Mouse (Mus musculus): ENCODE measurements around the gene Tshz2. TPM values are rescaled to one million over a fixed set of nuclear protein-coding genes. Genes with fewer than 3 reads are reported as not detected.

The Tshz2 gene
- total RNA-seq, 2 experiments from 2014 or later, result 9.4 to 11.5 TPM

DNA sequence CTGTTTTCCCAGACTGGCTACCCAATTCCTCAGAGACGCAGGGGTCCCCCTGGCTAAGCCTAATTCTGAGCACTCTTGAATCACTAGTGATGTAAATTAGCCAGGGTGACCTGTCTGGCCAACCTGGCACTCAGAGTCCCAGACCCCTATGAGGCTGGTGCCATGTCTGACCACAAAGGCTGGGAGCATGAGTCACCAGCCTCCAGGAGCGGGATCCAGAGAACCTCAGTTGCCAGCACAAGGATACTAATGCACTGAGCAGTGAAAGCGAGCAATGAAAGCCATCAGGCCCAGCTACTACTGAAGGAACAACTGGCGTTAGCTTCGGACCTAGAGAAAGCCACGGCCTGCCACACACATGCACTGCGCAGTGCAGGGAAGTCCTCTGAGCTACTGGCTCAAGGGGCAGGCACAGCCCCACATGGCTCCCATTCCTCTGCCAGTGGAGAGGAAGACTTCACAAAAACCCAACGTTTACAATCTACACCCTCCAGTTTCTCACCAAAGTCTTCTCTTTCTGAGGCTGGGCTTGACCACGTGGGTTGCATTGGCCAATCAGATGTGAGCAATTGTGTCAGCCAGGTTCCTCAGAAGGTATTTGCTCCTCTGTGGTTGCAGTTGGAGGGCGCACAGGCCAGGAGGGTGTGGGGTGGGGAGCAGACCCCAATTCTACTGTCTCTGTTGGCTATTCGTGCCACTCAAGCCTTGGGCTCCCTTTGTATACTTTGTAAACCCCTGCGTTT lies 409.8 kb downstream of the Tshz2 start:
- DNase-seq (ENCODE audit: low spot score), result no peak

DNA sequence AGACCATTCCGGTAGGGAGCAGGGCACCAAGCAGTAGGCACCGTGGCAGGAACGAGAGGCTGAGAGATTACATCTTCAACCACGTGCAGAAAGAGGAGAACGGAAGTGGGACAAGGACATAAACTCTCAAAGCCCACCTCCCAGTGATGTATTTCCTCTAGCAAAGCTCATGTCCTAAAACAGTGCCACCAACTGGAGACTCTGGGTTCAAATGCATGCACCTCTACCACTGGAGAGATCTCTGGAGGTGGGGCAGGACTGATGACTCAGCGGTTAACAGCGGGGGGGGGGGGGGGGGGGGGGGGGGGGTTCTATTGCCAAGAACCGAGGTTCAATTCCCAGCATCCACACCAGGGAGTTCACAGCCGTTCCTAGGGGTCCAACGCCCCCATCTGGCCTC lies 410.5 kb downstream of the Tshz2 start:
- no peak for DNase-seq (ENCODE audit: low spot score)

DNA sequence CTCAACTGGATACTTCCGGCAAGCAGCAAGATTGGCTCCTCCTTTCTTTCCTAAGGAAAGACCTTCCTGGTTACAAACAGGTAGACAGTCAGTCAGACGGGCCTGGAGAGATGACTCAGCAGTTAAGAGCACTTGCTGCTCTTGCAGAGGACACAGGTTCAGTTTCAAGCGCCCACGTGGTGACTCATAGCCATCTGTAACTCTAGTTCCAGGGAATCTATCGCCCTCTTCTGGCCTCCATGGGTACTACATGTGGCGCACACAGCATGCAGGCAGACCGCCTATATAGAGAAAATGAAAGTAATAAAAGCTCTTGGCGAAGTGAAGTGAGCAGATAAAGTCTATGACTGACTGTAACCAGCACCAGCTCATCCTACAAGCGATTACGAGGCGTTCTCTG lies 413.1 kb downstream of the Tshz2 start:
- no peak for DNase-seq (ENCODE audit: low spot score)

DNA sequence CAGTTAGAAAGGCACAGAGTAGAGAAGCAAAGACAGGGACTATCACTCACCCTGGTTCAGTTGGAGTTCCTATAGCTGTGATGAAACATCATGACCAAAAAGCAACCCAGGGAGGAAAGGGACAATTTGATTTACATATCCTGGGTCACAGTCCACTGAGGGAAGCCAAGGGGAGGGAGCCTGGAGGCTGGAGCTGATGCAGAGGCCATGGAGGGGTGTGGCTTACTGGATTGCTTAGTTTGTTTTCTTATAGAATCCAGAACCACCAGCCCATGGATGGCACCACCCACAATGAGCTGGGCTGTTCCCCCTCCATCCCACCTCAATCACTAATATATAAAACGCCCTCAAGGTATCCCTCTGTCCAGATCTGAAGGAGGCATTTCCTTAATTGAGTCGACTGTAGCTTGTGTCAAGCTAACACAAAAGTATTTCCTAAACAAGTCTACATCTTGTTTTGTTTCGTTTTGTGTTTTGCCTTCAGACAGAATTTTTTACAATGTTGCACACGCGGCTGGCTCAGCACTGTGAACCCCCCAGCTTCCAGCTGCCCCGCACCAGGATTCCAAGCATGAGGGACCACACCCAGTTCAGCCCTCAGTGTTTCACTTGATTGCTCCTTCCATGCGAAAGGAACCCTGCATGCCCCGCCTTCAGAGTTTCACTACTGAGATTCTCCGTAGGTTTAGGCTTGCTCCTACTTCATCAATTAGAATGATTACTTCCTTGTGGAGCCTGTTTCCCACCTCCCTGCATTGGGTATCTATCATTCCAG lies 413.7 kb downstream of the Tshz2 start:
- DNase-seq (ENCODE audit: low spot score), result no peak

DNA sequence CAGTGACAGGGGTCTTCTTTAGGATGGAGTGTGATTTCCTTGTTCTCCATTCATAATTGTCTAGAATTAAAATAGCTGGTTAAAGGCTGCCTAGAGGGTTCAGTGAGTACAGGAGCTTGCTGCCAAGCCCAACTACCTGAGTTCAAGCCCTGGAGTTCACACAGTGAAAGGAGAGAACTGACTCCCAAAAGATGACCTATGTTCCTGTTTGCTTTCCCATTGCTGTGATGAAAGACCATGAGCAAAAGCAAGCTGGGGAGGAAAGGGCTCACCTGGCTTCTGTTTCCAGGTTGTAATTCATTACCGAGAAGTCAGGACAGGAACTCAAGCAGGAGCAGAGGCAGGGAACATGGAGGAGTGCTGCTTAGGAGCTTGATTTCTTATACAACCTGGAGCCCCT lies 416.0 kb downstream of the Tshz2 start:
- DNase-seq (ENCODE audit: low spot score), result no peak

DNA sequence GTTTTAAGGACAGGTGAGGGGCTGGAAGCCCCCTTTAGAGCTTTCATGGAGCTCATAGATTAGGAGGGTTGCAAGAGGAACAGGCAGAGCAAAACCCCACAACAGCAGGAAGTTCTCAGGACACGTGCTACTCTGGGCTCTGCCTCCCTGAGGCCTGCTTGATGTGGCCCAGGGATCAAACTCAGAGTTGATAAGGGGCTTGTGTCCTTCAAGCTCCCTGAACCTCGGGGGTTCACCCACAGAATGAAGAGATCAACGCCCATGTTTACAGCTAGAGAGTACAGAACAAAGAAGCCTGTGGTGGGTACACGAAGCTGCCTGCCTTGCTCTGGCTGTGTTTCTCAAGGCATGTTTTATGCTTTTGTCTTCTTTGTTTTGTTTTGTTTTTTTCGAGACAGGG lies 417.8 kb downstream of the Tshz2 start:
- no peak for DNase-seq (ENCODE audit: low spot score)

DNA sequence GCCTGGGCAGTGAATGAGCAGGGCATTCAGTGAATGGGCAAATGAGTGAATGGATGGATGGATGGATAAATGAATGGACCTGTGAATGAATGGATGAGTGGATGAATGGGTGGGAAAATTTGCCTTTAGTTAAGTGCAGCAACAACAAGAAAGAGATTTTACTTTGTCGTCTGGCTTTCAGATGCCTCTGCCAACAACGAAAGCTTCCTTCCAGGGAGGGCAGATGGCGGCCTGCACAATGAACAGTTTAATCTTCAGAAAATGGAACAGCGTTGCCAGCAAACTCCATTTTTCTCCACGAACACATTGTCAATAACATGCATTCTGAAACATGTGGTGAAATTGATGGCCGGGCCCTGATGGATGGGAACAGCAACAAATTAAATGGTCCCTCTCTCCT lies 418.6 kb downstream of the Tshz2 start:
- DNase-seq (ENCODE audit: low spot score), result no peak

DNA sequence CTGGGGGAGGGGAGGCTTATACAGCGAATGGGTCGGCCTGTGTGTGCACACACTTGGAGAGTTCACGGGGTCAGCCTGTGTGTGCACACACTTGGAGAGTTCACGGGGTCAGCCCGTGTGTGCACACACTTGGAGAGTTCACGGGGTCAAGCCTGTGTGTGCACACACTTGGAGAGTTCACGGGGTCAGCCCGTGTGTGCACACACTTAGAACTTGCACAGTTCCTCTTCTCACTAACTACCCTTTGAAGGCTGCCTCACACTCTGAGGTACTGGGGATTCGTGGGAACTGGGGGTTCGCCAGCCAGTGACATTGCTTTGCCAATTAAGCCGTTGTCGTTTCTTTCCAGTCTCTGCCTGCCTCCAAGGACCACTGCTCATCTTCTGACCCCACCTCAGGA lies 422.1 kb downstream of the Tshz2 start:
- DNase-seq (ENCODE audit: low spot score), result no peak

DNA sequence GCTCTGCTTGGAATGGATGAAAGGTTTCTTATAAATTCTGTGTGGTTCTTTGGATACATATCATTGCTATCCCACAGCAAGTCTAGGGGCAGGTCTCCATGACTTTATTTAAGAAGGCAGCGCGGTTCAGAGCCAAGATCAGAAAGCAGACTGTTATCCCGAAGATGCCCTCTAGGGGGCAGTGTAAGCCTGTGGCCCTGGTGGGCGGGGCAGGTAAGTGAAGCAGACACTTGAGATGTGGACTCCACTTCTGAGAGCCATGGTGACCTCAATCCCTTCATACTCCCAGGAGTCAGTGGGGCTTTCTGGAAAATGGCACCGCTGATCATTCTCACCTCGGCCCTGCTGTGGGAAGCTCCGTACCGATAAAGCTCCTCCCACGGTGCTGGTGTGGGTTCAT lies 422.6 kb downstream of the Tshz2 start:
- DNase-seq (ENCODE audit: low spot score), result peak; percentile 66

DNA sequence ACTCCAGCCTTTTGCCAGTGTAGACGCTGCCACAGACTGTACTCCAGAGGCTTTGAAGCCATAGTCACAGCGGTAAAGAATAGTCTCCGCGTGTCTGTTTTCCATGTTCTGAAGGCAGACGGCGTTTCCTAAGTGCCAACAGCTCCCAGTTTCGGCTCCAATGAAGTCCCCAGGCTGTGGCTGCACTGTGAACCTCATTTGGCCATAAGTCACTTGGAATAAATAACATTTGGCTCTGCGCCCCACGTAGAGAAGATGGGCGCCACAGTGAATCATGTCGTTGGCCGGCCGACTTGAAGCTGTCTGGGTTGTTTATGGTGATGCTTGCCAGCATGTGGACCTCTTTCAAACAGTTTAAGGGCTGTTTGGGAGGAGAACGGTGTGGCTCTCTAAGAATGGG lies 426.0 kb downstream of the Tshz2 start:
- peak; percentile 37 for DNase-seq (ENCODE audit: low spot score)

DNA sequence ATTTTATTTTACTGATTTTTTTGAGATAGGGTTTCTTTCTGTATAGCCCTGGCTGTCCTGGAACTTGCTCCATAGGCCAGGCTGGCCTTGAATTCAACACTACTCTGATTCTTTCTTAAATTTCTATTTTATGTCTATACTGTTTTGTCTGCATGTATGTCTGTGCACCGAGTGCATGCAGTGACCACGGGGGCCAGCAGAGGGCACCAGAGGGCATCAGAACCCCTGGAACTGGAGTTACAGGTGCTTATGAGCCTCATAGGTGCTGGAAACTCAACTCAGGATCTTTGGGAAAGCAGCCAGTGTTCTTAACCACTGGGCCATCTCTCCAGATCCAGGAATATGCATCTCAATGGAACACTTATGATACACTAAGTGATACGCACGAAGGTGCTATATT lies 427.3 kb downstream of the Tshz2 start:
- no peak for DNase-seq (ENCODE audit: low spot score)

DNA sequence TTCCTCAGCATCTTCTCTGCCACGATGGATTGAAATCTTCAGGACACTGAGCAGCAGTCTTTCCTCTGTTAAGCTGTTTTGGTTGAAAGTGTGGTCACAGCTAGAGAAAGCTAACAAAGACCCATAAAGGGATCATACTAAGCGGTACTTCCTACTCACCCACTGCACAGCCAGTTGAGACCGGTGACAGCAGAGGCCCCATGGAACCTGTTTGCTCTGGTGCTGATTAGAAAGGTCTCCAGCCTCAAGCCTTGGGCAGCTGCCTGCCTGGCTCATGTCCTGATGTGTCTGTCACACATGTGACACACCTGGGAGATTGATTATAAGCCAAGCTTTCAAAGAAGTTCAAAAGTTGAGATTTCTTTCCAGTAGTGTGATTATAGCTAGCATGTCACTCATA lies 429.6 kb downstream of the Tshz2 start:
- no peak for DNase-seq (ENCODE audit: low spot score)

DNA sequence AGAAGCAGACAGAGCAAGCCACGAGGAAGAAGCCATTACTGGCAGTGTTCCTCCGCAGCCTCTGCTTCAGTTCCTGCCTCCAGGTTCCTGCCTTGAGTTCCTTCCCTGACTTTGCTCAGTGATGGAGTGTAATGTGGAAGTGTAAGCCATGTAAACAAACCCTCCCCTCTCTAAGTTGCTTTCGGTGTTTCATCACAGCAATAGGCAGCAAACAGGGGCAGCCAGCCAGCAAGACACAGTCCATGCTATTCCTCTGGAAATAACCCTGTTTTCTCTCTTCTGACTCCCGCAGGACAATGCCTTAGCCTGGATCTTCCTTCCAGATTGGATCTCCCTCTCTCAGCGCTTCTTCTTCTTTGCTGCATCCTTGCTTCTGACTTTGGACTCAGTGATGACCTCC lies 437.2 kb downstream of the Tshz2 start:
- DNase-seq (ENCODE audit: low spot score), result peak; percentile 38

DNA sequence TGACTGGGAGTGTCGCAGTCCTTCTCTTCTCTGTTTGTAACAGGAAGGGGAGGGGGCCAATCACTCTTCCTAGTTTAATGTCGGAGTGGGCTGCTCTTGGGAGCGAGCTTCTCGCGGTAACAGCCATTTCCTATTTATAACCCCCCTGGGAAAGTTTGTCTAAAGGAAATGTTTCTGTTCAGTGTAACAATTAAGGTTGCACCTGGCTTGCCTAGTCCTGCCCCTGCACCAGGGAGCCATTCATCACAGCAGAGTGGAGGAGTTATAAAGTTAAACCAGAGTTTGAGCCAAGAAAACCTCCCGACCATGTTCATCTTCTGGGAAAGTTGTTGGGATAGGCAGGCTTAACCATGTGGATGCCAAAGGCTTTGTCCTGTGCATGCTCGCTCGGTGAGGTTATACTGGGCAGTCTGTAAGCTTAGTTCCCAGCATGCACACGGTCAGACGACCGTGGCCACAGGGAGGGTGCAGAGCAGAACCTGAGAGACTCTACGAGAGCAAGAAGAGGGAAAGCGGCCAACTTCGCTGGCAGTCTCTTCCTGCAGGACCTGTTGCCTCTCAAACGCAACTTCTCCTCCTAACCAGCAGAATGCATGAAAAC lies 437.9 kb downstream of the Tshz2 start:
- DNase-seq (ENCODE audit: low spot score), result peak; percentile 34

DNA sequence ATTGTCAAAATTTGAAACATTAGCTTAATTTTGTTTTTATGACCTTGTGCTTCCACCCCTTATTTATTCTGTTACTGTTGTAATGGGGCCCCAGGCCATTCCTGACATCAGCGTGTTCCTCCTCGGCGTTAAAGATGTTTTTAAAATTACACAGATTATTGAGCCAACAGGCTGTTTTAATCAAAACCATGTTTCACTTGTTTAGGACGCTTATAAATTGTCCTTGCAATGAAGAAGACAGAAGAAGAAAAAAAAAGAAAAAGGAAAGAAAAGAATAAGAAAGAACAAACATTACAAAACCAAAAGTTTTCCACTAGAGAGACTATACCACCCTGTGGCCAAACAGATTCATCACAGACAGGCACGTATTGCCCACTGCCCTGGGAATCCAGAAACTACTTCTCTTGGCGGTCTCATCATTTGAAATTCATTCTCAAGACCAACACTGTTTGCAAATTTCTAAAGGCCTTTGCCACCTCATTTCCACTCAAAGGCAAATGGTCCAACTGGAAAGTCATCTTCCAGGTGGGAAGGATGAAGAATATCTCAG lies 444.2 kb downstream of the Tshz2 start:
- peak; percentile 22 for DNase-seq (ENCODE audit: low spot score)

DNA sequence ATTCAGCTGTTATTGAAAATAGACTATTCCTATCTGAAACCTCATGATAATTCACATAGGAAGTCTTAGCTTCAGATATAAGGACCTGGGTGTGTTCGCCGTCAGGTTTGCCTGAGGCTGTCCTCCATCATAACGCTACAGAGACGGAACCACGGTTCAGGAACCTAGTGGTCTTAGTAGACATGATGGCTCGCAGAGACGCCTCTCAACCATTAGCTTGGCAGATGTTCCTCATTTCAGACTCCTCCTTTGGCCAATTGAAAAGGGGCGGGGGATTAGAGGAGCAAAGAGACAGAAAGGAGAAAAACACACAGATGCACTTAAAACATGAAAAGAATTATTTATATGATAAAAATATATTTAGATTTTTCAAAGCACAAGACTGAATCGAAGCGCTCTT lies 445.2 kb downstream of the Tshz2 start:
- no peak for DNase-seq (ENCODE audit: low spot score)

DNA sequence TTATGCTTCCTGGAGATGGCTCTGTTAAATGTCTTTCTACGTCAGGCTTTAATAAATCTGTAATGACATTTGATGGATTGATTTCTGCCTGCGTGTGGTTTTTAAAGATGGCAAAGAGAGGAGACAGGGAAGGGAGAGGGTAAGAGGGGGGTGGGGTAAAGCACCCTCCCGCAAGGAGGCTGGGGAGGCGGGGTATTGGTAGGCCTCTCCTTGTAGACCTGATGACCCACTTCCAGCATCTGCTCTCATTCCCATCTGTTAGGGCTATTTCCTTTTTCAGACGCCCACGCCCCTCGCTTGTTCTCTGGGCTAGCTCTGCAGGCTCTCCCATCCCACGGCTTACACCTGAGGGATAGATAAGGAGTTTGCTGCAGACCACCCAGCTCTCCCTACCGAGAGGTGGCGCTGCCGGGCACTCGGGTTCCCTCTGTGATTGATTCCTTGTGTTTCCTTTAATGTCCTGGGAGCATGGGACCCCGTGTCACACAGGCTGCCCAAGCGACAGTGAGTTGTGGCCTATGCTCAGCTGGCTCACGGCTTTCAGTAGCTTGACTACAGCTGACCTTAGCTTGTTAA lies 445.7 kb downstream of the Tshz2 start:
- no peak for DNase-seq (ENCODE audit: low spot score)

DNA sequence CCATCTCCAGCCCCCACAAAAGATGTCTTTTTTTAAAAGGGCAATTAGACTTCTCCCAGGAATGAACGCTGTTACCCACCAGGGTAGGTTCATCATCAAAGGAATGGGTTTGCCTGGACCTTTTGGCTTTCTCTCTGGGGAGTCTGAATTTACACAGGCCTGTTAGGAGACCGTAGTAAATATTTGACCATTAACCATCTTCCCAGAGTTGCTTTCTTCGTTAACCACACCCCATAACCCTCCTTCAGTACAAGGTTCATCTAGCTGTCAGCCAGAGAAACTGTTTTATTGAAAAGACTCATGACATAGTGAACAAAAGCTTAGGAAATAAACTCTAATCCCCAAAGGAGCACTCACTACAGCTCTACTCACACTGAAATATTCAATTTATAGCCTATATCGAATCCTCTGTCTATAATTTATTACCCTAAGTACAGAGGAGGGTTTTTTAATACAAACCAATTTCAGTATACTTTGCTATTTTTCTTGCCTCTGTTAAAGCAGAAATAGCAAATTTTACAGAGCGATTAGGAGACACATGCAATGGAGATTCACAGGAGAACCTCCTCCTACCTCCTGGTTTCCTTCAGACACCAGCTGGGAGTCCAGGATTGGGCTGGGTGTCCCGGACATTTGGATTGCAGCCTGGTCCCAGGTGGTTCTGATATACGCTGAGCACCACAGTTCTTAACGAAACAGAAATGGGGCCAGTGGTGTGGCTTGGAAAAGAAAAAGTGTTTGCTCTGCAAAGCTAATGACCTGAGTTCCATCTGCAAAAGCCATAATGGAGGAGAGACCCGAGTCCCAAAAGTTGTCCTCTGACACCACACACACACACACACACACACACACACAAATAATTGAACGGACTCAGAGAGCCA lies 459.0 kb downstream of the Tshz2 start:
- no peak for DNase-seq (ENCODE audit: low spot score)

DNA sequence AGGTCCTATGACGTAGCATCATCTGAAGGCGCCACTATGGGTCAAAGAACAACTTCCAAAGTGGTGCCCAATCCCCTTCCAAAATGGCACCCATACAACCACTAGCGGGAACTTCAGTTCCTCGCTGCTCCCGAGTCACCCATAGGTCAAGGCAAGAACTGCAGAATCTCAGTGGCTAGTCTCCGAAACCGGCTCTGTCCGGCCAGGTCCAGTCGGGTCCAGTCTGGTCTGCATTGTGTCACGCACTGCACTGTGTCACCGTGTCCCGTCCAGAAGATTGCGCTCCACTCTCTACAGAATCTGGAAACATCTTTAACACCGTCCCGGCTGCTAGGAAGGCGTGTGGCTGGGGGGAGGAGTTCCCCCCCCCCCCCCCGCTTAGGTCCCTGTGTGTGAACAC lies 461.4 kb downstream of the Tshz2 start:
- DNase-seq (ENCODE audit: low spot score), result no peak

DNA sequence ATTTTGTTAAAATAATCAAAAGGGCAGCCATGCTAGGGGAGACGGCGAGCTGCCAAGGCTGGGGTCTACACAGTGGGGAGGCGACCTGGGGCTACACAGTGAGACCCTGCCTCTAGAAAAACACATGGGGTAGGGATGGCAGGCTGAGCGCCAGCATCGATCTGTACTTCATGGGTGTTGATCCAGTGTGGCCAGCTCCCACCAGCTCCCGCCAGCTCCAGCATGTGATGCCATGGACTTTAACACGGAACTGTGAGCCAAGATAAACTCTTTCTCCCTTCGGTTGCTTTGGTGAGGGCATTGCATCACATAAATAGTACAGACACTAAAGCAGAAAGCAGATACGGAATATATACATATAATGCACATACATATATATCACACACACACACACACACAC lies 462.1 kb downstream of the Tshz2 start:
- no peak for DNase-seq (ENCODE audit: low spot score)

DNA sequence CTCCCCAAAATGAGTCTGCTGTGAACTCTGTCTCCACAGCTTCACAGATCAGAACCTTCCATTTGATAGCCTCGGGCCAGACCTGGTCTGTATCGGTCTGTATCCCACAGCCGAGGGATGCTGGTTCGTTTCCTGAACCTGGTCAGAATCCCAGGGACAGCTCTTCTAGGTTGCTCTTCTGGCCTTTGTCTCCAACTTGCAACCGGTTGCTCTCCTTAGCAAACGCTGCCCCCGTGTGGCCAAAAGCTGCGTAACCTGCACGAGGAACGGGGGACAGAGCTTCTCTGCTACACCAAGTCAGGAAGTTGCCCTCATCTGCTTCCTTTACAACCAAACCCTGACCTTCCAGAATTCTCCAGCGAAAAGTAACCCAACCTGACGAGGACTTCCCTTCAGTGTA lies 468.3 kb downstream of the Tshz2 start:
- peak; percentile 91 for DNase-seq (ENCODE audit: low spot score)
